Mouse (Mus musculus): ENCODE data around the gene Tomm7. TPM values are rescaled to one million over a fixed set of nuclear protein-coding genes. Genes with fewer than 3 reads are reported as not detected.

Tomm7 gene
- total RNA-seq, 2 experiments from 2014 or later, result 105 to 107 TPM

Other genes with a start within 250 kb of the Tomm7 start
- 10 to 100 TPM; 35.9 to 36.5 TPM for gene Srpk2, start 159.5 kb downstream of the Tomm7 start, total RNA-seq (2021)
- 1 to 10 TPM; 9.5 TPM for gene Pus7, start 60.5 kb downstream of the Tomm7 start, total RNA-seq (2021)
- 10 to 100 TPM; 12.4 to 13.7 TPM for gene Rint1, start 56.5 kb downstream of the Tomm7 start, total RNA-seq (2021)
- gene Fam126a, start 186.5 kb upstream of the Tomm7 start, total RNA-seq (2021), result 10 to 100 TPM; 31.7 to 58.7 TPM